Mouse (Mus musculus): ENCODE data around the gene Tex21. TPM values are rescaled to one million over a fixed set of nuclear protein-coding genes. Genes with fewer than 3 reads are reported as not detected.
"Not testable (repeated sequence)": the region's sequence is repeated elsewhere in the genome, so short reads cannot be mapped to it uniquely, and the experiment has no call there.

The Tex21 gene
- total and polyA plus RNA-seq, 2 experiments from 2014 or later: not detected

DNA sequence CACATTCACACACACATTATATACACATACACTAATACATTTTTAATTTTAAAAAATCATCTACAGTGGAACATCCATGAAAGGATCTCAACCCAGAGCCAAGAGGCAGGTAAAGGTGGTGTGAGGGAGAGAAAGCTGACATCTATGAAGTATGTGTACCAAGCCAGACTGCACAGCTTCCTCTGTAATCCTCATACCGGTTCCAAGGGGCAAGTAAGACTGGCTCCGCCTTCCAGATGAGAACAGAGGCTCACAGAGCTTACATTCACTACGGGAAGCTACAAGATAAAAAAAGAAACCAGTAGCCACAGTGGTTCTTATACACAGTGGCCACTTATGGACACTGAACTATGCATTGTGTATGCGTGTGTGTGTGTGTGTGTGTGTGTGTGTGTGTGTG lies 67.0 kb downstream of the Tex21 start:
- H3K27me3 ChIP-seq (ENCODE audit: insufficient read depth, low read length): no peaks in the 10 kb centered on the region
- no peak for TF ChIP-seq CTCF (IDR thresholded peaks at IDR 0.05)
- 61% methylated on average over 4 of the region's 4 CpGs for WGBS
- H3K9ac ChIP-seq (replicated peaks; ENCODE audit: low read length, poor library complexity, severe bottlenecking): no peak overlapping the region
- no peaks in the 10 kb centered on the region for H3K4me1 ChIP-seq (ENCODE audit: insufficient read depth, low read length)
- no peaks in the 10 kb centered on the region for H3K9me3 ChIP-seq (ENCODE audit: low read length)
- DNase-seq (ENCODE audit: low spot score): no peak
- no peaks in the 10 kb centered on the region for H3K36me3 ChIP-seq (ENCODE audit: insufficient read depth, low read length)
- H3K27ac ChIP-seq (ENCODE audit: low read depth, low read length): no peak overlapping the region
- no peak overlapping the region for H3K4me2 ChIP-seq (ENCODE audit: low read depth, low read length, poor library complexity, severe bottlenecking)
- ATAC-seq (ENCODE audit: low FRiP score): no peak
- no peak overlapping the region for H3K4me3 ChIP-seq (ENCODE audit: low read depth, low read length)

DNA sequence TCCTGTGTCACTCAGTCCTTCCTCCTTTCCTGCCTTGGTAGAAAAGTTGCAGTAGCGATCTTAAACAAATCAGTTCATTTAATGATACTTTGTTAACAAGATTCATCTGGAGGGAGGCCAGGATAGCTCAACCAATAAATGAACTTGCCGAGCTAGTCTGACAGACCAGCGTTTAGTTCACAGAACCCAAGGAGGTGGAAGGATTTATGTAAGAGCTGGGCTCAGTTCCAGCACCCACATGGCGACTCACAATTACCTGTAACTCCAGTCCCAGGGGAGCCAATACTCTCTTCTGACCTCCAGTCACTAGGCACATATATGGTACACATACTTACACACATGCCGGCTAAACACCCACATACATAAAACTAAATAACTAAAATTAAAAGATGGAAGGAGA lies 67.5 kb downstream of the Tex21 start:
- H3K27me3 ChIP-seq (ENCODE audit: insufficient read depth, low read length): no peaks in the 10 kb centered on the region
- no peak overlapping the region for H3K9ac ChIP-seq (replicated peaks; ENCODE audit: low read length, poor library complexity, severe bottlenecking)
- WGBS: 85% methylated on average over 5 of the region's 5 CpGs
- H3K4me2 ChIP-seq (ENCODE audit: low read depth, low read length, poor library complexity, severe bottlenecking): no peak overlapping the region
- H3K4me3 ChIP-seq (ENCODE audit: low read depth, low read length): no peak overlapping the region
- ATAC-seq (ENCODE audit: low FRiP score): no peak
- no peaks in the 10 kb centered on the region for H3K4me1 ChIP-seq (ENCODE audit: insufficient read depth, low read length)
- TF ChIP-seq CTCF (IDR thresholded peaks at IDR 0.05): no peak
- no peak overlapping the region for H3K27ac ChIP-seq (ENCODE audit: low read depth, low read length)
- no peaks in the 10 kb centered on the region for H3K36me3 ChIP-seq (ENCODE audit: insufficient read depth, low read length)
- DNase-seq (ENCODE audit: low spot score): no peak
- H3K9me3 ChIP-seq (ENCODE audit: low read length): no peaks in the 10 kb centered on the region

DNA sequence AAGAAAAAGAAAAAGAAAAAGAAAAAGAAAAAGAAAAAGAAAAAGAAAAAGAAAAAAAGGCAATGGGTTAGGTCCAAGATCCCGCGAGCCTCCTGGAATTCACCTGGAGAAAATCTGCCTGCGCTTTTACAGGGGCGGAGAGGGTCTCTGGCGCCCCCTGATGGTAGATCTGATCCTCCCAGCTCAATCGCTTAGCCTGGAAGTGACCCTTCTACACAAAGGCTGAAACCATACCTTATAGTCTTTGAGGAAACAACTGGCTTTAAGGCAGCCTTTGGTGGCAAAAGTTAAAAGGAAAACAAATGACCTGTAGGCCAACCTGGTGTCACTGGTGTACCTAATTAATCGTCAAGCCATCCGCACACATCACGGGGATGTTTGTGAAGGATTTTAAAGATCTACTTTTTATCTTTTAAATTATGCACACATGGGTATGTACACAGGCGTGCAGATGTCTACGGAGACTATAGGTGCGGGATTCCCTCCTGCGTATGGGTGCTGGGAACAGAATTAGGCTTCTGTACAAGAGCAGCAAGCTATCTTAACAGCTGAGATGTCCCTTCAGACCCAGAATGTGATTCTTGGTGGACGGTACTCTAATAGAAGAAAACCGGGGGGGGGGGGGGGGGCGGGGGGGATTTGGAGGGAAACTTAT lies 68.6 kb downstream of the Tex21 start:
- peak; percentile 79 for DNase-seq (ENCODE audit: low spot score)
- 39% methylated on average over 16 of the region's 16 CpGs for WGBS
- no peak for ATAC-seq (ENCODE audit: low FRiP score)
- Histone ChIP-seq H3K27ac (ENCODE audit: low read depth, low read length) (no peak overlapping the region), H3K9ac (replicated peaks; ENCODE audit: low read length, poor library complexity, severe bottlenecking) (no peak overlapping the region), H3K9me3 (ENCODE audit: low read length) (no peaks in the 10 kb centered on the region), H3K4me2 (ENCODE audit: low read depth, low read length, poor library complexity, severe bottlenecking) (peak overlapping the region; percentile 96), H3K27me3 (ENCODE audit: insufficient read depth, low read length) (no peaks in the 10 kb centered on the region), H3K4me1 (ENCODE audit: insufficient read depth, low read length) (no peaks in the 10 kb centered on the region), H3K36me3 (ENCODE audit: insufficient read depth, low read length) (no peaks in the 10 kb centered on the region), H3K4me3 (ENCODE audit: low read depth, low read length) (peak overlapping the region; percentile 40; the same call in 1 of the 2 replicates)
- TF ChIP-seq CTCF (IDR thresholded peaks at IDR 0.05): peak; percentile 92

DNA sequence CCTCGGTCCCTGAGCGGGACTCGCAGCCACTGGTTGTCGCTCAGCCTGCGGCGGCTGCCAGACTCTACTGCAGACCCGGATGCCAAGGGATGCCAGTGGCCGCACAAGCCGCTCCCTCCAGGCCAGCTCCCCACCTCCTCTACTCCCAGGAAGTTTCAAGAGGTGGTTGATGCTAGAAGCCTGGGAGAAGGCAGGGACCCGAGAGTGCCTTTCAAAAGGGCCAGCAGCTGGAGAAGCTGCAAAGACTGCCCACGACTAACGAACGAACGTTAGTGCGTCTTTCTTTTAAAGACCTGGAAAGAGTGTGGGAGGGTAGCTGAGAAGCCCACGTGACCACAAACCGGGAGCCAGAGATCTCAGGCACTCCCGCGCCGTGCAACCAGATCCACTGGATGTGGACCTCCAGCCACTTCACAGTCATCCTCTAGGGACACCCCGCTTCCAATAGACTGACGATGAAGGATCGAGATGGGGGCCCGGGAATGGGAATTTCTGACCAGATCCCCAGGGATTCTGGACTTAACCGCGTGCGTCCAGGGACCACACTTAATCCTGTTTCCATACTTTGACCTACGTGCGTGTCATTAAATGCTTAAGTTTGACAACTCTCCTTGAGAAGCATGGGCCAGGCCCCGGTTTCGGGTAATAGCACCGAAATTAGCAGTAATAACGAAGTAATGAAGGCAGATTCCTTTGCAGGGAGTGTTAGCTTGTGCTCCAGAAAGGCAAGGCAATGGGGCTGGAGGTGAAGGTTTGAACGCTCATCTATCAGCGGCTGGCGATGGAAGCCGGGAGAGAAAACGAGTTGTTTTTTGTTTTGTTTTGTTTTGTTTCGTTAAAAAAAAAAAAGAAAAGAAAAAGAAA lies 69.3 kb downstream of the Tex21 start, which contains the start of gene Esr2:
Esr2 (minus strand) TSS at position 260 of the 864 bp plus-strand sequence.
- TF ChIP-seq CTCF (IDR thresholded peaks at IDR 0.05): no peak
- H3K4me1 ChIP-seq (ENCODE audit: insufficient read depth, low read length): no peaks in the 10 kb centered on the region
- H3K9ac ChIP-seq (replicated peaks; ENCODE audit: low read length, poor library complexity, severe bottlenecking): peak within 1 kb of the TSS; percentile 44
- ATAC-seq (ENCODE audit: low FRiP score): no peak; the same call in 1 of the 2 replicates
- peak; percentile 44 for DNase-seq (ENCODE audit: low spot score)
- H3K27ac ChIP-seq (ENCODE audit: low read depth, low read length): no peak within 1 kb of the TSS
- H3K4me3 ChIP-seq (ENCODE audit: low read depth, low read length): peak within 1 kb of the TSS; percentile 40
- under 1% methylated on average over 39 of the region's 39 CpGs for WGBS
- no peaks in the 10 kb centered on the region for H3K27me3 ChIP-seq (ENCODE audit: insufficient read depth, low read length)
- H3K9me3 ChIP-seq (ENCODE audit: low read length): no peaks in the 10 kb centered on the region
- H3K4me2 ChIP-seq (ENCODE audit: low read depth, low read length, poor library complexity, severe bottlenecking): peak within 1 kb of the TSS; percentile 96
- no peaks in the 10 kb centered on the region for H3K36me3 ChIP-seq (ENCODE audit: insufficient read depth, low read length)

DNA sequence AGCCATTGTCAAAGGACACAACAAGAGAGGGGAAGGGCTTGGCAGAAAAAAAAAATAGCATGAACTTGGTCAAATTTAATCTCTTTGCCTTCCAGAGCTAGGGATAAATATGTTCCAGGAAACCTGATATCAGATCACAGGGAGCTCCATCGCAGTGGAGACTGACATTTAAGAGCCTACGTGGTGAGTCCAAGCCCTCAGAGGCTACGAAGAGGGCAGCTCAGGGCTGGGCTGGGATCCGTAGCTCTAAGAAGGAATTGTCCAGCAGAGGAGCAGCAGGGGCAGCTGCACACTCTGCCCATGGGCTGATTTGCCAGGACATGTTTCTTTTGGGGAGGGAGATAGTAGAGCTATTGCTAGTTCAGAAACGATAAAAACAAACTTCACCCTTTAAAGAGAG lies 80.9 kb downstream of the Tex21 start:
- H3K9ac ChIP-seq (replicated peaks; ENCODE audit: low read length, poor library complexity, severe bottlenecking): no peak overlapping the region
- H3K9me3 ChIP-seq (ENCODE audit: low read length): no peaks in the 10 kb centered on the region
- H3K27me3 ChIP-seq (ENCODE audit: insufficient read depth, low read length): no peaks in the 10 kb centered on the region
- no peak overlapping the region for H3K27ac ChIP-seq (ENCODE audit: low read depth, low read length)
- H3K4me2 ChIP-seq (ENCODE audit: low read depth, low read length, poor library complexity, severe bottlenecking): no peak overlapping the region
- H3K4me1 ChIP-seq (ENCODE audit: insufficient read depth, low read length): no peaks in the 10 kb centered on the region
- ATAC-seq (ENCODE audit: low FRiP score): no peak
- no peak for TF ChIP-seq CTCF (IDR thresholded peaks at IDR 0.05)
- no peaks in the 10 kb centered on the region for H3K36me3 ChIP-seq (ENCODE audit: insufficient read depth, low read length)
- DNase-seq (ENCODE audit: low spot score): no peak
- no peak overlapping the region for H3K4me3 ChIP-seq (ENCODE audit: low read depth, low read length)
- 61% methylated on average over 5 of the region's 5 CpGs for WGBS

DNA sequence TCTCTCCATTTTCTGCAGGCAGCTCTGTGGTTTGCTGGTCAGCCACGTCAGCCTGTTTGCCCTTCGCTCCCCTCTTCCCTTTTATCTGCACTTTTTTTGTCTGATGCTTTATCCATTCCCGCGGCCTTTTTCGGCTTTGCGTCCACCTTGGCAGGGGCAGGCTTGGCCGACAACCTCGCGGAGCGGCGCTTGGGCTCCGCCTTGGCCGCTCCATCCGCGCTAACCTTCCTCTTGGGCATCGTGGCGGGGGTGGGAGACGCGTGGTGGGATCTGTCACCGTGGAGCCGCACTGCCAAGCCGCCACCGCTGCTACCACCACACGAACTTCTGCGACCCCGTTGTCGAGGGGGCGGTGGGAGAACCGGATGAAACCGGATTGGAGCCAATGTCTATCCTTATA lies 94.2 kb downstream of the Tex21 start:
- not testable (repeated sequence) for DNase-seq (ENCODE audit: low spot score); H3K36me3 ChIP-seq (ENCODE audit: insufficient read depth, low read length); ATAC-seq (ENCODE audit: low FRiP score); H3K27ac ChIP-seq (ENCODE audit: low read depth, low read length); H3K9me3 ChIP-seq (ENCODE audit: low read length); H3K27me3 ChIP-seq (ENCODE audit: insufficient read depth, low read length); H3K4me1 ChIP-seq (ENCODE audit: insufficient read depth, low read length)
- Histone ChIP-seq H3K4me3 (ENCODE audit: low read depth, low read length) (peak overlapping the region; percentile 36), H3K4me2 (ENCODE audit: low read depth, low read length, poor library complexity, severe bottlenecking) (peak overlapping the region; percentile 52), H3K9ac (replicated peaks; ENCODE audit: low read length, poor library complexity, severe bottlenecking) (peak overlapping the region; percentile 42; the same call in 1 of the 2 replicates)
- 15% methylated on average over 30 of the region's 30 CpGs for WGBS

Other genes with a start within 250 kb of the Tex21 start
- 0.19 and 0.44 TPM in 2 replicates for gene Esr2, start 69.5 kb downstream of the Tex21 start, total RNA-seq (2014; rRNA removed)
- gene Esr2, start 69.5 kb downstream of the Tex21 start, polyA plus RNA-seq (2015; fragmentation: Nextera tagmentation; extraction: Ambion mirVana): 0.20 and 0.25 TPM in 2 replicates
- gene Mthfd1, start 8.6 kb upstream of the Tex21 start, total RNA-seq (2014; rRNA removed): 23.7 and 25.6 TPM in 2 replicates
- 25.1 and 26.7 TPM in 2 replicates for gene Mthfd1, start 8.6 kb upstream of the Tex21 start, polyA plus RNA-seq (2015; fragmentation: Nextera tagmentation; extraction: Ambion mirVana)
- gene Akap5, start 78.1 kb upstream of the Tex21 start, total RNA-seq (2014; rRNA removed): 17.2 and 18.0 TPM in 2 replicates
- 9.4 and 10.7 TPM in 2 replicates for gene Akap5, start 78.1 kb upstream of the Tex21 start, polyA plus RNA-seq (2015; fragmentation: Nextera tagmentation; extraction: Ambion mirVana)
- gene Zbtb25, start 122.9 kb upstream of the Tex21 start, total RNA-seq (2014; rRNA removed): 19.9 and 24.4 TPM in 2 replicates
- 10.9 and 11.5 TPM in 2 replicates for gene Zbtb25, start 122.9 kb upstream of the Tex21 start, polyA plus RNA-seq (2015; fragmentation: Nextera tagmentation; extraction: Ambion mirVana)
- 2.9 and 3.4 TPM in 2 replicates for gene Zbtb1, start 123.5 kb upstream of the Tex21 start, total RNA-seq (2014; rRNA removed)
- 1.7 and 1.9 TPM in 2 replicates for gene Zbtb1, start 123.5 kb upstream of the Tex21 start, polyA plus RNA-seq (2015; fragmentation: Nextera tagmentation; extraction: Ambion mirVana)
- gene Hspa2, start 157.4 kb upstream of the Tex21 start, total RNA-seq (2014; rRNA removed): 10.2 and 13.6 TPM in 2 replicates
- gene Hspa2, start 157.4 kb upstream of the Tex21 start, polyA plus RNA-seq (2015; fragmentation: Nextera tagmentation; extraction: Ambion mirVana): 7.6 and 8.8 TPM in 2 replicates
- gene Ppp1r36, start 170.8 kb upstream of the Tex21 start, total RNA-seq (2014; rRNA removed): 0.27 and 0.94 TPM in 2 replicates
- 1.5 and 2.0 TPM in 2 replicates for gene Ppp1r36, start 170.8 kb upstream of the Tex21 start, polyA plus RNA-seq (2015; fragmentation: Nextera tagmentation; extraction: Ambion mirVana)